Mouse (Mus musculus): Measurements from ENCODE around the gene Fgfr3.

Fgfr3 gene

DNA sequence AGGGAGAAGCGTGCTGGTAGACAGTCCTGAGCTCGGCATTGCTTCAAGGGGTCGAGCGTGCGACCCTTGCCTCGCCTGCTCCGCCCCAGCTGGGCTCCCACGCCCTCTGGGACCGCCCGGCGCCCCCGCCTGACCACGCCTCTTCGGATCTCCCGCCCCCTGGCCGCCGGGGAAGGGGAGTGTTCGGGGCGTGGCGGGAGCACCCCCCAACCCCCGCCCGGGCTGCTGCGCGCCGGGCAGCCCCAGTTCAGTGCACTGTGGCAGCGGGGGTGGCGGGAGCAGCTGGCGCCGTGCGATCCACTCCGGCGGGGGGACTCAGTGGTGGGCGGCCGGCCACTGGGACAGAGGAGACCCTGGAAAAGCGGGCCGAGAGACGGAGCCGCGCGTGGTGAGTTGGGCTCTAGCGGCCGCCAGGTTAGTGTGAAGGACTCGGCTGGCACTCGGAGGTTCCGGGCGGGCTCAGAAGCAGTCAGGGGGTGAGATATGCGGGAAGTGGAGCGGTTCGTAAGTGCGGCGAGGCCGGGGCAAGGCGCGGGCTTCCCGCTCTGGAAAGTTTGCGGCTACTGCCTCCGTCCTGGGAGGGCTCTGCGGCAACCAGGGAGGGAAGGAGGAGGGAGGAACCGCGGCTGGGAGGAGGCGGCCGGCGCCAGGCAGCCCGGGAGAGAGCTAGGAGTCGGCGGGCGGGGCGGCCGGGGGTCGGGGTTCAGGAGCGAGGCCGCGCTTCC lies at the start of gene Fgfr3:
TSS of gene Fgfr3 (plus strand) at position 134 of the 725 bp plus-strand sequence.
- peak; percentile 86 for DNase-seq

DNA sequence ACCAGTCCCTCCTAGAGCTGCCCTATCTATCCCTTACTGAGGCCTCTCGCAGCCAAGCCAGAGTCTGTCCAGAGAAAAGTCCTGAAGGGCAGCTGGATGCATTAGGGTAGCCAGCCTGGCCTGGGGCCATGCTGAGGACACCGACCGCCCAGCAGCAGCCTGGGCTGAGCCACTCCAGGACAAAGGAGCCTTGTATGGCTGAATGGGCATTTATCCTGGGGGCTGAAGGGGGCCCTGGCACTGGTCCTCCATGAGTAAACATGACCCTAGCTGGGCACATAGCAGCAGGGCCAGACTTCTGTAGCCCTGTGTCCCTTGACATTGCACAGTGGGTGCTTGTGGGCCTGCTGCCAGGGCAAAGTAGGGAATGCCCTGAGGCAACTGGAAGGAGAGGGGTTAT lies 47.0 kb upstream of the Fgfr3 start:
- no peak for DNase-seq

DNA sequence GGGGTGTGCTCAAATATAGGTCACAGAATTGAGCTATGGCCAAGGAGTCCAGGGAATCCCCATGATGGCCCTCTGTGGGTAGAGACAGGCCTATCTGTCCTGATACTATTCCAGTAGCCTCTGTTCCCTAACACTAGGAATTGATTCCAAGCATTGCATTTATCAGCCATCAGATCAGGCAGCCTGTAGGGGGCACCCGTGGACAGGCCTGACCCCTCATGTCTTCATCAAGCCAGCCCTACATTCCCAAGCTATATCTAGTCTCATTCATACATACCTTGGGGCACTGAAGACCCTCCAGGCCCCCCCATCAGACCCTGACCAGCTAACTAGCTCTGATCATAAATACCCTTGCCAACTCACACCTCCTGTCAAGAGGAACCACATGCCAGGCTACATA lies 45.5 kb upstream of the Fgfr3 start:
- DNase-seq, result peak; percentile 78

DNA sequence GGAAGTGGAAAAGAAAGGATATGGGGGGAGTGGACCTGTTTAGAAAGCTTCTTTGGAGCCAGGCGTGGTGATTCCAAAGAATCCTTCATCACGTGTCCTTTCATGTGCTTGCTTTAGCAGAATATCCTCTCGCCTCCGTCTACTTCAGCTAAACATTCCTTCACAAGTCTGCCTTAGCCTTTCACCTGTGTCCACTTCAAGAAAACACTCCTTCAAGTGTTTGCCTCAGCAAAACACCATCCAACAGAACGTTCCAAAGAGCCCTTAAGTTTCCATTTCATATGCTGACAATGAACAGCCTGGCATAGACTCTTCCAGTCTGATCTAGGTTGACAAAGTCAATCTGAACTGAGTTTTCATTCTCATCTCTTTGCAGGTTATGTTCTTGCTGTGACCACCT lies 43.2 kb upstream of the Fgfr3 start:
- no peak for DNase-seq

DNA sequence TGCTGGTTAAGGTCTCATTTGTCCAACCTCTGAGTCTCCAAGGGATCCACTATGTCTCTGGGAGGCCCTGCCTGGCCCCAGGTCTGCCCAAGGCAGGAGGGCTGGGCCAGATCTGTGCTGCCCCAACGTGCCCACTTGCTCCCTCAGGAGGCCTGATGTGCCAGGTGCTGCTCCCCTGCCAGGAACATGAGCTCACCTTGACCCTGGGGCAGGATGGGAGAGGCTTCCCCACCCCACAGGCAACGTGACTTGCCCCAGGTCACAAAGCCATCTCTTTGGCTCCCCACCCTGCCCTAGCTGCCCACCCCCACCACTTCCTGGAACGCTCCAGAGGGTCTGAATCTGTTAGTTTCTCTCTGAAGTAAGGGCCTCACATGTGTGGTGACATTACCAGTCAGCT lies 40.4 kb upstream of the Fgfr3 start:
- no peak for DNase-seq

DNA sequence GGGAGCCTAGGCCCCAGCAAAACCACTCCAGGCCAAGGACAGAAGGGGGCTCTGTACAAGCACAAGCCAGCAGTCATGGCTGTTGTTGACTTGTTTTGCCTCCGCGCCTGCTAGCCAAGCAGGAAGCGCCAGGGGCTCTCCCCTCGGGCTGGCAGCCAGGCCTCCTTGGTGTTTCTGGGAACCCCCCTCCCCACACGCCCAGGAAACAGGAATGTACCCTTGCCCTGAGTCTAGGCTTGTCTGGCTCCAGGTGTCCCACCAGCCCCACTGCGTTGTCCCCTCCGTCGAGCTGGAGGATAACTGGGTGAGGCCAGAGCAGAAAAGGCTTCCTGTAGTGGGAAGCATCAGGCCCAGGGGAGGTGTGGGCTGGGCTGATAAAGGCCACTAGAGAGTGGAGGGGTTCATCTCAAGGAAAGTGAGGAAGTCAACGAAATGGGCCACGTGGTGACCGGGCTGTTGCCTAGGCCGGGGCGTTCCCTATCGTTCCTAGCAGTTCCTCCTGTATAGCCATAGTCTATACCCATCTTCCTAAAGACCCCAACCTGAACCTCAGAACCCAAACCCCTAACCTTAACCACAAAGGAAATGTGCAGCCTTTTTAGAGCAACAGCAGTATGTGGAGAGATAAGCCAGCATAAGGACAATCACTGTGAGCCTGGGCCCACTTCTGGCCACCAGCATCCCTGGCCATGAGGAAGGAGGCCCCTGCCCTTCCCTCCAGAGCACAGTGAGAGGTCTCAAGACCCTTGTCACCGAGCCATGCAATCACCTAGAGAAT lies 39.7 kb upstream of the Fgfr3 start:
- DNase-seq, result no peak

DNA sequence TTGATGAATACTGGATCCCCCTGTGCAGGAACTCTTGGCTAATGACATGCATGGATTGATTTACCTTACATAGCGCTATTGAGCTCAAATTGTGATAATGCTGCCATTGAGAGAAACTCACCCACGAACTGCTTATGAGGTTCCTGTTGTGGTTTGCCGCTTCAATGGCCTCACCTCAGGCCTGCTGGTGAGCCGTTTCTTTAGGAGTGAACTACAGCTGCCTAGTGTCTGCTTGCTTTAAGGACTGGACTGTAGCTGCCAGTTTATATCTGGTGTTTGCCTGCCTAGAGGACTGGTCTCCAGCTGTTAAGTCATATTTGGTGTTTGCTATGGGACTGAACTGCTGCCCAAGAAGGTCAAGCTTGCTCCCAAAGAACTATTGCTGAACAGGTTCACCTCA lies 38.5 kb upstream of the Fgfr3 start:
- DNase-seq, result no peak

DNA sequence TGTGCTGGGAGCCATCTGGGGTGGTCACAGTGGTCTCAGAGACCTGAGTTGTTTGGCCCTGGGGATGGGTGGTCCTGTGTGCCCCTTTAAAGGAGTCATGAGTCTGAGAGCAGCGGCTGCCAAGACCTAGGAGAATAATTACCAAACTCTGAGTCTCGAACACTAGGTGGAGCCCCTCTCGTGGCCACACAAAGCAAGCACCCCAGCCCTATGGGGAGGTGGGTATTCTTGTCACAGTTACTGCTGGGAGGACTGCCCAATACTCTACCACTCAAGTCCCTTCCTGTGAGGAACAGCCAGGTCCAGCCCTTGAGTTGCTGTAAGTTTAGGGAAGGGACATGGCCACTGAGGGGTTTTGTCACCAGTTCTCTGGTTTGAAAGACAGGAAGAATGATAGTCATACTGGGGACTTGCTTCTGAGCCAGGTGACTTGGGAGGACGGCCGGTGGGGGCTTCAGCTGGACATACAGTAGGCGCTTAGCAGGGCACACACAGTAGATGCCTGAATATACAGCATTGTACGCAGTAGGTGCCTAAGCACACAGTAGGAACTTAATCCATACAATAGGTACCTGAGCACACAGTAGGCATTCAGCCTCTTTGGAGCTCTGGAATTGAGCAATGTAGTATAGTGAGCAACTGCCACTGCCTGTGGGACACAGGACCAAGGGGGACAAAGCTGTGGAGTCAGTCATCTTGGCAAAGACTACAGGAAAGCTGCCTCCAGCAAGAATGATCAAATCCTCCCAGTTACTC lies 37.4 kb upstream of the Fgfr3 start:
- DNase-seq, result peak; percentile 86

DNA sequence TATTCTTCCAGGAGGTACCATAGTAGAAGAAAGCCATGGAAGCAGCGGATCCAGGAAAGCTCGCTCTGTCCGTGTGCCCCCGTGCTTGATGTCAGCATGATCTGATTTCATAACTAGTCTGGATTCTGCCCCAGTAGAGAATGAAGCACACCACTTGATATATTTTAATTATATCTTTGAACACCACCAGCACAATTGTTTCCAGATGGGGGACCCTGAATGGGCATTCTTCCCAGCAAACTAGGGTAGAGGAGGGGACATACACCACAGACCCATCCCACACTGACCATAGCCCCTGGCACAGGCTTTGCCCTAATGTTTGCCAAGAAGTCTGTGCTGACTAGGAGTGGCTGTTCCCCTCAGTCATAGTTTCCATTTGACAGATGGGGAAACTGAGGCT lies 36.5 kb upstream of the Fgfr3 start:
- no peak for DNase-seq

DNA sequence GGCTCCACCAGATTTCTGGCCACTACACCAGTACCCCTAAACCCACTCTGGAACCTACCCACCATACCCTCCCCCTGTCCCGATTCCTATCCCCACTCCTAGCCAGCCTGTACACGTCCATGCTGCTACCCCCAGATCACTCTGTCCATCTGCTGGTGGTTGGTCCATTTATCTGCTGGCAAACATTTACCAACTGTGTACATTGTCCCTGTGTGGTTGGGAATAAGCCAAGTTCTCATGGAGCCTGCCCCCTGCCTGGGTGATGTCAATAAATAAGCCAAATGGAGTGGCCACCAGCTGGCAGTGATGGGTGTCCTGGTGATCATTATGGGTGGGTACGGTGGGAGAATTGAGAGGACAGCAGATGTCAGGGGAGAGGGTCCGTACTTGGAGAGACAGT lies 34.3 kb upstream of the Fgfr3 start:
- DNase-seq, result no peak

DNA sequence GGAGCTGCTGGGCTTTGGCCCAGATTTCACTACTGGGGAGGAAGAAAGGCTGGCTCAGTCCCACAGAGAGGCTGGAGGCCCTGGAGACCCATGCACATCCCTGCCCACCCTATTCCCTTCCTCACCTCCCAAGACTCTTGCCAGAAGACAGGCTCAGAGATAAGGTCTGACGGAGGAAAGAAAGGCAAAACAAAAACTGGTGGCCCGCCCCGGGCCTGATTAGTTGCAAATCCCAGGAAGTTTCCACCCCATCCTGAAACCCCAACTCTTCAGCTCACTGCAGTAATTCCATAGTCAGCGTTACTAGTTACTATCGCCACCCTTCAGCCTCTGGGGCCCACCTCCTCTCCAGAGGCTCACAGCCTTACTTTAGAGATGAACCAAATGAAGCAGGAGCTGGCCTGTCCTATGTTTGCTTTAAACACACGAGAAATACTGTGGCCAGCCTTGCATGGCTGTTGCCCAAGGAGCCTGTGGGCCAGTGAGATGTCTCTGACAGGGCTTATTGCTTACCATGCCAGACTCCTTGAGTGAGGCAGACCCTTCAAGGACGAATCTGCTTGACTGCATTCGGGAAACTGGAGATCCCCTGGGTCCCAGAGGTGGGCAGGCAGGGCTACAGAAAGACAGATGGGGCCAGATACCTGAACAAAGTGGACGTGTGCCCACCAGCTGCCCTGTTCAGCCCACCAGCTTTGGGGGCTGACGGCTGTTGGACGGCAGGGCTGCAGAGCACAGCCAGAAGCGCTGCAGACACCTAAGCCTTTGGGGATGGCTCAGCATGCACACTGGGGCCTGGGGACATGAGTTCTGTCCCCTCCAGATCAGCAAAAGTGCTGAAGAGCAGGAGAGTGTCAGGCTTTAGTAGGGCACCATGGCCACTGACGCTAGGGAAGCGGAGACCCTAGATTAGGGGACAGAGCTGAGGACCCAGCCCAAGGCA lies 32.9 kb upstream of the Fgfr3 start:
- DNase-seq, result no peak

DNA sequence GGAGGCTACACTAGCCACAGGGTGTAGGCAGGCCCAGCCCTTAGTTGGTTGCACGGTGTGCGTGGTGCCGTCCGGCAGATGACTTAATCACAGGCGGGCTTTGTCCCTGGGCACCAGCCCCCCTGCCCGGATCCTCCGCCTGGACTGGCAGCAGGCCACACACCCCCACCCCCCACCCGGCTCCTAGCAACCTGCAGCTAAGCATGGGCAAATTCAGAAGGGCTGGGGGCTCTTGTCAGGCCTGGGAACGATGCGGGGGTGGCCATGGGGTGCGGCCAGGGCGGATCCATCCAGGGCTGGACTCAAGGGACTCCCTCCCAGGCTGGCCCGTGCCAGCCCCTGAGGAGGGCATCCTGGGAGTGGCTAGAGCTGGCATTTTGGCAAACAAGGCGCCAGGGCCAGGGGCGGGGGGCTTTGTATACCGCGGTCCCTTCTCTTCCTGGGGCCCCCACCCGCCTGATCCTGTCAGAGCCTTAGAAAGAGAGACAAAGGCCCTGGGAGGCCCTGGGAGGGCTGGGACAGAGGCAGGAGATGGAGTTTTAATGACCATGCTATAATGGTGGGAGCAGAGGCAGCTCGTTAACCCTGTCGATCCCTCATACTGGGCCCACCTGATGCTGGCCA lies 32.1 kb upstream of the Fgfr3 start:
- peak; percentile 84 for DNase-seq

DNA sequence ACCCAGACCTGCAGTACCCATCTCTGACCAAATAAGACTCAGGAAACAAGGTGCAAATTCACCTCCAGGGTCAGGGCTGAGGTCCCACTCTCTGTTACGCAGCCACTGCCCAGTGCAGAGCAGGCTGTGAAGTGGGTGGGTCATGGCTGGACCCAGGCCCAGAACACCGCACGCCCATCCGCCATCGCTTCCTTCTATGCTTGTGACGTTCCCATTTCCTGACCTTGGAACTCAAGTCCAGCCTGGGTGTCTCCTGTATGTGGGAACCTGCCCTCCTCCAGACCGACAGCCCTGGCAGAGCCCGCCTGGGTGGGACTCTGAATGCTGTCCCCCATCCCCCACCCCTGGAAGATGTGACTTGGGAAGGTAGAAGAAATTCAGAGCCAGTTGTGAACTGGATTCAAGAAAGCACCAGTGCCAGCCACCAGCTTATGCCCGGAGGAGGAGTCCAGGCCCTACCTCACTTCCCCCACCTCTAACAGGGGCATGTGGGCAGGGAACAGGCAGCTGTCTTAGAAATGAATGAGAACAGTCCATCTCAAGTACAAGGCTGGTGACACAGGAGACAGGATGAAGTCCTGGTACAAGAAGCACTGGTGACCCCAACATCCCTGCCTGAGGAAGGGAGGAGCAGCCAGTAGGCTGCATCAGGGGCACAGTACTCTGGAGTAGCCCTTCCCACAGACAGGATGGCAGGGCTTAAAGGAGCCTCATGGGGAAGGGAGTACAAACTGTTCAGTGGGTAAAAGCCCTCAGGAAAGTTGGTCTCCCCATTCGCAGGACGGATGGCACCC lies 31.4 kb upstream of the Fgfr3 start:
- DNase-seq, result peak; percentile 84

DNA sequence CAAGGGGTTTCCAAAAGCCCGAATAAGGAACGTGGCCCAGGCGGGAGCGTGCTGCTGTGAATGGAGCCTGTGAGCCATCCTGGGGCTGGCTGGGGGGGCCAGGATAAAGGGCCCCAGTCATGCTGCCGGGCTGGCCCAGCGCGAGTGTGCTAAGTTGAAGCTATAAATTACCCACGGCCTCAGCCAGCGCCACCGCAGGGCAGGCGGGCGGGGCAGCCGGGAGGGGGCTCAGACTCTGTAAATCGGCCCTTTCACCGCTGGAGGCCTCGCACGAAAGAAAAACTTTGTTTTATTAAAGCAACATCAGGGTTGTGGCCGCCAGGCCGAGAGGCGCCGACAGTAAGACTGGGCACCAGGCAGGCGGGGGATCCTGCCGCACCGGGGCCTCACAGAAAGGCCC lies 29.1 kb upstream of the Fgfr3 start:
- DNase-seq, result peak; percentile 78

DNA sequence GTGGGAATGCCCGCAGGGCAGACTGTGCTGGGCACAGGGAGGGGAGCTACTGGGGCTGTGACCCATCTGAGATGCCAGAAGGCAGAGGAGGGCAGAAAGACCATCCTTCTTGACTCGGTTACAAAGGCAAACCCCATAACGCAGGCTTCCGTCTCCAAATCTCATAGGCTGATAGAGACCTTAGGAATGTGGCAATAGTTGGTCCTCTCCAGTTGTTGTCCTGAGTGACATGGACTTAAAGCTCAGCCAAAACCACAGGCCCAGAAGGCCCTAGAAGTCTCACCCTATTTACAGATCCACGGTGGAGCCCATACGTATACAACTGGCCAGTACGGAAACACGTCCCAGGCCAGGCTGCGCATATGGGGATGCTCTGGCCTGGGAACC lies 27.0 kb upstream of the Fgfr3 start:
- DNase-seq, result no peak

DNA sequence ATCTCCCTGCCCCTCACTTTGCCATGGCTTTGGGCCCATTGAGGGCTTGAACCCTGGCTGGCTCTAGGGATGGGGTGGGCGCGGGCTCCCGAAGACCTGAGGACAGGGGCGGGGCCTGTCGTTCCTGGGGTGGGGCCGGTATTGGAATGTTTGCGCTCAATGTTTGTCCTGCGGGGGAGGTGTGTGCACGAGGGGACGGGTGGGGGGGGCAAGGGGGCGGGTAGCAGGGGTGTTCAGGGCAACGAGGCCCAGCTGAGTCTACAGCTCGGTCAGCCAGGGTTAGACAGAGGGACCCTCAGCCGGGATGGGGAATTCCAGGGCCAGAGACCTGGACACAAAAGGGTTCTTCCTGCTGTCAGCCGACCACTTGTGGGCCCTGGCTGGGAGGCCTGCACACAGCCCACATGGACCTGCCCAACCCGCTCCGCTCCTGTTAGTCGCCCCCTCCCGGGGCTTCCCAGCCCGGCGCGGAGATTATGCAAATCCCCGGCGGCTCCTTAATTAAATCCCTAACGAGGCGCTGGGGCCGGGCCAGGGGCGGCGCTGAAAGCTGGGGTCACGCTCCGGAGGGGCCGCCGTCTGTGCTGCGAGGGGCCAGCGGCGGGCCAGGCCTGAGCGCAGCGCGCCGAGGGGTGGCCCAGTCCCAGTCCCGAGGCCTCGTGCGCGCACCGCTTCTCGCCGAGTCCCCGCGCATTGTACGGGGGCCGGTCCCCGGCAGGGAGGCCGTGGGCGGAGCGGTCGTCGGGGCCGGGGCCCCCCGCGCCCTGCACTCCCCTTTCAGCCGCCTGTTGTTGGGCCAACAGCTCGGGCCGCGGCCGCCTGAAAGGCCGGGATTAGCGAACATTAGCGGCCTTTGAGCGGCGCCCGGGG lies 26.4 kb upstream of the Fgfr3 start:
- peak; percentile 77 for DNase-seq

DNA sequence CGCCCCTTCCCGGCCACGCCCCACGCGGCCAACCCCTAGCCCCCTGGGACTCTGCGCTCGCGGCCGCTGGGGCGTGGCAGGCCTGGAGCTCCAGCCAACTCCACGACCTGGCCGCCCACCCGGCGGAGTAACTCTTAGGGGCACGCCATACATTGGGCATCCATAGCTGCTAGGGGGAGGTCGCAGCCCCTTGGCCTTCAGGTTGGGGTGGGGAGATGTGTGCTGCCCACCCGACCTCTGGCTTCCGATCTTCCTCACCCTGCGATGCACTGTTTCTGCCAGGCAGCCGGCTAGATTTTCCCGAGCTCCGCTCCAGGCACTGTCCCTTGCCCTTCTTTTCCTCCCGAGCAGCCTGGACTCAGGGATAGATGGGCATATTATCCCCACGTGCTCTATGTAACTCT lies 25.8 kb upstream of the Fgfr3 start:
- DNase-seq, result no peak

DNA sequence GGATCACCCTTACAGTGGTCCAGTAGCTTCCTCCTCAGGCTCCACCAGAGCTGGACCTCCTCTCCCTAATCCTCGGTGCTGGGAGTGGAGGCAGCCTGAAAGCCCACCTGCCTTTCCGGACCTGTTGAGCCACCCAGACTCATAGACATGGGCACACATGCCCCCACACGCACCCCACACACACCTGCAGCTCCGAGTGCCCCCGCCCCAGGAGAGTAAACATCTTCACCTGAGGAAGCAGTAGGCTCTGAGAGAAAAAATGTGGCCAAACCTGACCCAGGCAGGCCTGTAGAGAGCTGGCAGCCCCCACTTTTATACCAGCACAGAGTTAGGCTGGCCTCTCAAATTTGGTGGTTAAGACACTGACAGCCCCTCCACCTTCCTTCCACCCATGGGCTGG lies 25.0 kb upstream of the Fgfr3 start:
- peak; percentile 67 for DNase-seq

DNA sequence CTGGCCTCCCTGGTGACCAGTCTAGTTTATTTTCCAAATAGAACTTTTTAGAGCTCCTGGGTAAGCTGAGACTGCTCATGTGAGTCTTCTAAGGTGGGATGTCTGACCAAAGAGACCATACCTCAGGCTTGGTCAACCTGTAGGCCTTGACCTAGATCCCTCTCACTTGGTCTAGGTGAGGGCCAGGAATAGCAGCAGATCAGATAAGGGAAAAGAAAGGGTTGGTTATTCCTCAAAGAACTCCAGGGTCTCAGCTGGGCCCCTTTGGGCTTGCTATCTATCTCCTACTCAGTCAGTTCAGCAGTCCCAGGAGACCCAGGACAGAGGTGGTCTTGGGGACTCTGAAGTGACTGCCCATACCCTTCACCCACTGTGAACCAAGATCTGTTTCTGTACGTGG lies 23.9 kb upstream of the Fgfr3 start:
- DNase-seq, result no peak

DNA sequence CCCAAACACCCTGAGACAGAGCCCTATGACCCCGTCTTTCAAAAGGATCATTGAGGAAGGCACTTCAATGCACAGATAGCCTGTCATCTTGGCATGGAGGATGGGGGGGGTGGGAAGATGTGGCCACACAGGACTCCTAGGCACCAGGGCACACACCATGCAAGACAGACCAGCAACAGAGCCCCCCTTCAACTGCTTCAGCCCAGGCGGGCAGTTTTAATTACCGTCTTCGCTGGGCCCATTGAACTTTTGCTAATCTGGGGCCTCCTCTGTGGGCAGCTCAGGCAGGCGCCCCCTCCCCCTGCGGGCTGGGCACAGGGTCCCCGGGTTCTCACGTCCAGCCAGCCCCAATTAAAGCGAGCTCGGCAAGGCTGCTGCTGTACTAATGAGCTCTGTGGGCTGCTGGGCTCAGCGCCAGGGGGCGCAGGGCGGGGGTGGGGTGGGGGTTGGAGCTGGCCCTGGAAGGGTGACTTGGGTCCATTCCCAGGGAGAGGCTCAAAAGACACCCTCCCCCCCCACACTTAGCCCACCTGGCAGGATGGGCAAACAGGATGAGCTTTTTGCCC lies 23.4 kb upstream of the Fgfr3 start:
- DNase-seq, result no peak

Data from lung, postnatal 10 days (tissue).